Mouse (Mus musculus) heart, postnatal 0 days (tissue): Measurements from ENCODE around the gene Gja1.

Experiments
- CTCF ChIP-seq: IDR thresholded peaks from 2 replicates; pipeline ENCODE4 v1.5.1; 2016; ENCODE audit warnings: antibody characterized with exemption, control low read depth, low read depth
- EP300 ChIP-seq: IDR thresholded peaks from 2 replicates; pipeline ENCODE4 v1.6.1; 2016; ENCODE audit warnings: antibody characterized with exemption, low read depth

GRCm38 (mm10) chr10:56377097-56377965 is at the start of gene Gja1:
- TF ChIP-seq CTCF (no peak), EP300 (peak; percentile 47; the same call in 1 of the 2 replicates)
